Mouse (Mus musculus): ENCODE measurements around the gene Sh3tc1.

Sh3tc1 gene

GRCm38 (mm10) chr5:35686336-35686735, 53.5 kb downstream of the Sh3tc1 start:
- in situ Hi-C loops (cut with MboI, MseI): no loop called here

- in situ Hi-C loops (cut with MboI, MseI): no loop called here
Observed at GRCm38 (mm10) chr5:35685079-35685478, 54.7 kb downstream of the Sh3tc1 start.

GRCm38 (mm10) chr5:35680958-35681357, 58.8 kb downstream of the Sh3tc1 start:
- in situ Hi-C loops (cut with MboI, MseI): no loop called here

DNA sequence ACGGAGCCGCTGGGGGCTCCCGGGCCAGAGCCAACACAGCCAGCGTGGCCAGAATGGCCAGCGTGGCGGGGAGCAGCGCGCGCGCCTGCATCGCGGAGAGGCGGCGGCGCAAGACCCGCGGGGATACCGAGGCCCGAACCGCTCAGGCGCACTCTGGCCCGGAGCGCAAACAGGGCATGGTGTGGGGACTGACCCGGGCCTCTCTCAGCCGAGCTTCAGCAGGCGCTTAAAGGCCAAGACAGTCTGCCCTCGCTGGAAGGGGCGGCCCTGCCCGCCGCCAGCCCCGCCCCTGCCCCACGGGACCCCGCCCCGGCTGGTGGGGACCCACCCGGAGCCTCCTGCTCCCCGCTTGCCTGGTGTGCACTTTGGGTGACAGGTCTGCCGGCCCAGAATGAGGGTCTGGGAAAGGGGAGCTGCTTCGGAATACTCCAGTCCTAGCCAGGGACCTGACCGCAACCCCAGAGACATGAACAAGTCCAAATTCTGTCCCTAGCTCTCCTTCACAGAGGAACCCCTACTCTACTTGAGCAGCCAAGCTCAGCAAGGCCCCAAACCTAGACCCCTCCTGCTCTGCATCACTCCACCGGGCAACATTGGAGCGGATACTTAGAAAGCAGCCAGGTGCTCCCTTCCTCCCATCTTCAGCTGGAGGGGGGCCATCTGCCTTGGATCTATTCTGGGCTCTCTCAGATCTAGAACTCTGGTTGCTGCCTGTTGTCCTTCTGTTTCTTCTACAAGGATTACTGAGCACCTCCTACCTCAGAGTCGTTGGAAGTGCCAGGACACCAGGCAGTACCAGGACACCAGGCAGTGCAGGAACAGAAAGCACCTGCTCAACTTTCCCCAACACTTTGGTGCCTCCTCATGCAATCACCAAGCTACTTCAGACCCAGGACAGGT, 60.3 kb downstream of the Sh3tc1 start, which contains the start of gene Htra3:
TSS of gene Htra3 (minus strand) at position 527 of the 900 bp plus-strand sequence.
- in situ Hi-C loops (cut with MboI, MseI): no loop called here

GRCm38 (mm10) chr5:35676964-35677363, 62.8 kb downstream of the Sh3tc1 start:
- in situ Hi-C loops (cut with MboI, MseI): no loop called here

GRCm38 (mm10) chr5:35674081-35674555, 65.7 kb downstream of the Sh3tc1 start:
- in situ Hi-C loops (cut with MboI, MseI): no loop called here

- in situ Hi-C loops (cut with MboI, MseI): no loop called here
Observed at GRCm38 (mm10) chr5:35673086-35673485, 66.7 kb downstream of the Sh3tc1 start.

GRCm38 (mm10) chr5:35672581-35672980, 67.2 kb downstream of the Sh3tc1 start:
- in situ Hi-C loops (cut with MboI, MseI): no loop called here

- in situ Hi-C loops (cut with MboI, MseI): no loop called here
Observed at GRCm38 (mm10) chr5:35671474-35671891, 68.3 kb downstream of the Sh3tc1 start.

DNA sequence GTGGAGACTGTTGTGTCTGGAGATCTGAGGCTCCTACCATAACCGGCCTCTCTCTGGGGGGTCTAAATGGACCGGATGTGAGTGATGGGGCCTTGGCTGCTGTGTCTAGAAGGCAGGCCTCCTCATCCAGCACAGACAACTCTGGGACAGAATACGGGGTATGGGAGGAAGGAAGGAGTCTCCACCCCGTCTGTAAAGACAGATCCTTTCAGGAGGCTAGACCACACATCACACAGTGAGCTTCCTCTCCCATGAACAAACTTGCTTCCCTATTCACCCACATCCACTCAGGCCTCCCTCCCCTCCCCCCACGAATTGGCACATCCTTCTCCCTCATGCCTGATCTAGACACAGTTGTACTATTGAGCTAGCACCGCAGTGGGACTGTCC, 69.4 kb downstream of the Sh3tc1 start:
- in situ Hi-C loops (cut with MboI, MseI): no loop called here

GRCm38 (mm10) chr5:35669747-35670411, 69.9 kb downstream of the Sh3tc1 start:
- in situ Hi-C loops (cut with MboI, MseI): no loop called here

GRCm38 (mm10) chr5:35666152-35666551, 73.6 kb downstream of the Sh3tc1 start:
- in situ Hi-C loops (cut with MboI, MseI): no loop called here

GRCm38 (mm10) chr5:35662021-35662545, 77.7 kb downstream of the Sh3tc1 start:
- in situ Hi-C loops (cut with MboI, MseI): no loop called here

DNA sequence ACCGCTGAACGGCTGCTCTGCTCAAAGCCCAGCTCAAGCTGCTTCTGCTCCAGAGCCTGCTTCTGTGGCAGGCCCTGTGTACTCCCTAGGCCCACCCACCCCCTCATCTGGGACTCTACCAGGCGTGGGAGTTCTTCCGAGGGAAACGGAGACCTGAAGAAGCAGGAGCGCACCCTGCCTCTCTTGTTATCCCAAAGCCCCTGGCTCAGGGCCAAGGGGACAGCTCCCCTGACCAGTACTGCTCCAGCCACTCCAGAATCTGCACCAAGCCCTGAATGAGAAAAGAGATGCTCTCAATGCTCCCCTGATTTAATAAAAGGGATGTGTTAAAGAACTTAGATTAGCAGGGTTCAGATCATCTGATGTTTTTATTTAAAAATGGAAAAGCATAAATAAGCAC, 78.6 kb downstream of the Sh3tc1 start:
- in situ Hi-C loops (cut with MboI, MseI): no loop called here

DNA sequence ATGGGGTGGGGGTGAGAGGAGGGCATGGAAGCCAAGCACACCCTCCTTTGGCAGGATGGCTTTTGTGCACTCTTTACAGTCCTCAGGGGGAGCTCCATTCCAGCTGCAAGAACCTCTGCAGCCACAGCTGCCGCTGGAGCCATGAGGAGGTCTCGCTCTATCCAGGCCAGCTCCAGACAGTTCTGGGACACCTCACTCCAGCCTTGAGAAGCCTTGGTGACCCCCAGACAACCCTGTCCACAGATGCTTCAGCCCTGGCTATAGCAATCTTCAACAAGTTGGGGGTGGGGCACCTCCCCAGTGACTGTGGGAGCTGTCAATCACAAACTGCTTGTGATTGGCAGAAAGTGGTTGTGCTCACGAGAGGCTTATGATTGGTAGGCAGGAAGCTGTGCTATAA, 80.3 kb downstream of the Sh3tc1 start:
- in situ Hi-C loops (cut with MboI, MseI): no loop called here

GRCm38 (mm10) chr5:35655753-35656485, 83.9 kb downstream of the Sh3tc1 start:
- in situ Hi-C loops (cut with MboI, MseI): no loop called here

GRCm38 (mm10) chr5:35653743-35654395, 85.9 kb downstream of the Sh3tc1 start:
- in situ Hi-C loops (cut with MboI, MseI): no loop called here

DNA sequence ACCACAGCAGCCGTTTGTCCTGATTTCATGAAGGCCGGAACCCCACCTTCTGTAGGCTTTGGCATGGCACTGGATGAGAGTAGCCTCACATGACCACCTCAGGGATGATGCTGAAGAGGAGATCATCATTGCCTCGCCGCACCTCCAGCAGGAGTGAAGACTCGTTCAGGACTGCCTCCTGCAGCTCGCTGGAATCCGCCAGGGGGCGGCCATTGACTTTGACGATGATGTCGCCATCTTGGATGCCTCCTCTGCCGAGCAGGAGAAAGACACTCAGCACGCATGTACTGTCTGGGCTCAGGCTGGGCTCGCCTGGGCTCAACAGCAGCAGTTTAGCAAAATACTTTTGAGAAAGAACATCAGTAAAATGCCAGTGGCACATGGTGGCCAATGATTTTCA, 86.9 kb downstream of the Sh3tc1 start:
- in situ Hi-C loops (cut with MboI, MseI): no loop called here

- in situ Hi-C loops (cut with MboI, MseI): no loop called here
Observed at GRCm38 (mm10) chr5:35652319-35652718, 87.5 kb downstream of the Sh3tc1 start.

DNA sequence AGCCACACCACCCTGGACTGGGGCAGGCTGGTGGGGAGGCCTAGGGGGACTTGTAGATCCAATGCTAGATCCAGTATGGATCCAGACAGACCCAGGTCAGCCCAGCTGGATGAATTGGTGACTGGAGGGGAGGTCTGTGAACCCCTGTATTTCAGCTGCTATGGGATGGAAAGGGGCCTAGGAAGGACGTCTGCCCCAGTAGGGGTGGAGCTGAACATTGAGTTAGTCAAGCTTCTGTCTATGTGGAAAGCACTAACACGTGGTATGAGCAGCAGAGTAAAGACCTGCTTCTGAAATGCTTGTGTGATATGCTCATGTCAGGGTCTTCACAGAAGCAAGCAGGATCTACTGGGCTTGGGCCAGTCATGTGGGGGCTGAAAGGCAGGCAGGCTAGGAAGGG, 91.6 kb downstream of the Sh3tc1 start:
- in situ Hi-C loops (cut with MboI, MseI): no loop called here

DNA sequence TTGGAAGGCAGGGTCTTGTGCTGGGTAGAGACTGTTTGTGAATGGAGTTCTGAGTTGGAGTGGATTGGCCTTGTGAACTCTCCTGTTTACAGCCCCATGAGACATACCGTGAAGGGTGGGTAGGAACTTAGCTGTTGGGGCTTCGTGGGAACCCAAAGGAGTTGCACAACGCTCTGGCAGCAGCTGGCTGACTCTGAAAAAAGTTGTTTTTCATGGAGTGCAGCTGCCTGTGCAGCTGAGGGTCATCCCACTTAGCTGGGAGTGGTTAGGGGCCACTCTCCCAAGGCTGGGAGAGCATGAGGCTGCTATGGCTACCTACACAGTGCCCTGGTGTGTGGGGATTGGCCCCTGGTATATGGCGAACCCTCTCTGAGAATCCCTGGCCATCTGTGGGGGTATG, 92.2 kb downstream of the Sh3tc1 start:
- in situ Hi-C loops (cut with MboI, MseI): no loop called here
